Mouse (Mus musculus): Measurements from ENCODE around the gene Jdp2. TPM values are rescaled to one million over a fixed set of nuclear protein-coding genes. Genes with fewer than 3 reads are reported as not detected.

Gene Jdp2
- polyA plus RNA-seq, 1 experiment: 8.2 TPM

DNA sequence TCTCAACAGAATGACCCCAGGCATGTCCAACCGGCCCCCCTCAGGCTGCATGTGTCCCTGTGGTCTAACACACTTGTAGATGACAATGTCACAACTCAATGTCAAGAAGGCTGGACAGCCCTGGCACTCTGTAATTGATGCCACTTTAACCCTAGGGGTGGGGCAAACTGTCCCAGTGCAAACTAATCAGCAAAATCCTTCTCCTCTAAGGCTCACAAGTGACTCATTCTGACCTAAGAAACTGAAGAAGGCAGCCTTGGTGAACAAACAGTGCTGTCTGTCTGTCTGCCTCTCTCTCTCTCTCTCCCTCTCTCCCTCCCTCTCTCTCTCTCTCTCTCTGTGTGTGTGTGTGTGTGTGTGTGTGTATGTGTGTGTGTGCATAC lies 28.7 kb upstream of the Jdp2 start:
- Histone ChIP-seq H3K27ac (ENCODE audit: insufficient read depth, low read depth, low read length) (no peak overlapping the region), H3K27me3 (ENCODE audit: control insufficient read depth, insufficient read depth, low read length) (no peaks in the 10 kb centered on the region), H3K4me3 (ENCODE audit: low read depth, low read length) (no peak overlapping the region), H3K36me3 (ENCODE audit: control insufficient read depth, insufficient read depth, low read length) (no peaks in the 10 kb centered on the region), H3K4me1 (ENCODE audit: control insufficient read depth, insufficient read depth, insufficient read length, low read length) (peaks cover 21% of the 10 kb centered on the region)
- TF ChIP-seq CTCF (IDR thresholded peaks at IDR 0.05; ENCODE audit: extremely low read depth, insufficient read length, insufficient replicate concordance, low read depth, low read length): no peak
- no peak for TF ChIP-seq POLR2A (IDR thresholded peaks at IDR 0.05; ENCODE audit: low read depth, low read length)
- WGBS: 63% methylated on average over 1 of the region's 1 CpGs

DNA sequence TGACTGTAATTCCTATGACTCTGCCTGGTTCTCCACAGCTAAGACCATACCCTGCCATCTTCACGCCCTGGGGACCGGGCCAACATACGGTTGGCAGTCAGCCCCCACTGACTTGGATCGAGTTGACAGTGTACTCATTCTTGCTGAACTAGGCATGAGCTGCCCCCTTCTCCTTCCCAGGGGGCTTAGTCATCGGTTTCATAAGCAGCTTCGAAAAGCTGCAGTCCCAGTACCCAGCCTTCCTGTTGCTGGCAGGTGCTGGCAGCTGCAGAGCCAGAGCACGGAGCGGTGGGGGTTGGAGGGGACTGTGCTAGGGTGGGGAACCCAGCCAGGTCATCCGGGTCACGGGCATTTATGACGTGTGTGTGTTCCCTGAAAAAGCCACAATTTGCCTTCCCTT lies 27.5 kb upstream of the Jdp2 start:
- Histone ChIP-seq H3K36me3 (ENCODE audit: control insufficient read depth, insufficient read depth, low read length) (no peaks in the 10 kb centered on the region), H3K27ac (ENCODE audit: insufficient read depth, low read depth, low read length) (0 out of 2 replicates have a peak overlapping the region, but pooled peaks have one; percentile 21), H3K4me3 (ENCODE audit: low read depth, low read length) (no peak overlapping the region), H3K27me3 (ENCODE audit: control insufficient read depth, insufficient read depth, low read length) (no peaks in the 10 kb centered on the region), H3K4me1 (ENCODE audit: control insufficient read depth, insufficient read depth, insufficient read length, low read length) (peaks cover 21% of the 10 kb centered on the region)
- no peak for TF ChIP-seq POLR2A (IDR thresholded peaks at IDR 0.05; ENCODE audit: low read depth, low read length)
- no peak for TF ChIP-seq CTCF (IDR thresholded peaks at IDR 0.05; ENCODE audit: extremely low read depth, insufficient read length, insufficient replicate concordance, low read depth, low read length)
- WGBS: 61% methylated on average over 11 of the region's 11 CpGs

DNA sequence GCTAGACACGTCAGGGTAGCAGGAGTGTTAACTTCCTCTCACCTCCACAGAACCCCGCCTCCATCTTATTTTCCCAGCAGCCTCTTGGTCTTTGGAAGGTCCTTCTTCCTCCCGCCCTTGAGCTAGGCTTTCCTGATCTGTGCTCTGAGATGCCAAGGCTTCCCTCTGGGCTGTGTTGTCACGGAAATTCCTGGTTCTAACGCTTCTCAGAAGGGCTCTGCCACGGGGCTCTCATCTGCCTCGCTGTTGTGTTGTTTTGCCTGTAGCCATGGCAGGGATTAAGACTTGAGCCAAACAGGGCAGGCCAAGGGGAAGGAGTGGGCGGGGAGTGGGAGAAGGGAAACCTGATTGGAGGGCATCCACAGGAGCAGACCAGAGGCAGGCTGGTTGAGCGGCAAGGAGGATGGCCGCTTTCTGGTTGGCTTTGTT lies 26.8 kb upstream of the Jdp2 start:
- H3K4me3 ChIP-seq (ENCODE audit: low read depth, low read length): no peak overlapping the region
- no peaks in the 10 kb centered on the region for H3K27me3 ChIP-seq (ENCODE audit: control insufficient read depth, insufficient read depth, low read length)
- 44% methylated on average over 10 of the region's 10 CpGs for WGBS
- 0 out of 2 replicates have a peak overlapping the region, but pooled peaks have one; percentile 21 for H3K27ac ChIP-seq (ENCODE audit: insufficient read depth, low read depth, low read length)
- no peaks in the 10 kb centered on the region for H3K36me3 ChIP-seq (ENCODE audit: control insufficient read depth, insufficient read depth, low read length)
- H3K4me1 ChIP-seq (ENCODE audit: control insufficient read depth, insufficient read depth, insufficient read length, low read length): peaks cover 21% of the 10 kb centered on the region
- TF ChIP-seq CTCF (IDR thresholded peaks at IDR 0.05; ENCODE audit: extremely low read depth, insufficient read length, insufficient replicate concordance, low read depth, low read length) (no peak), POLR2A (IDR thresholded peaks at IDR 0.05; ENCODE audit: low read depth, low read length) (no peak)

DNA sequence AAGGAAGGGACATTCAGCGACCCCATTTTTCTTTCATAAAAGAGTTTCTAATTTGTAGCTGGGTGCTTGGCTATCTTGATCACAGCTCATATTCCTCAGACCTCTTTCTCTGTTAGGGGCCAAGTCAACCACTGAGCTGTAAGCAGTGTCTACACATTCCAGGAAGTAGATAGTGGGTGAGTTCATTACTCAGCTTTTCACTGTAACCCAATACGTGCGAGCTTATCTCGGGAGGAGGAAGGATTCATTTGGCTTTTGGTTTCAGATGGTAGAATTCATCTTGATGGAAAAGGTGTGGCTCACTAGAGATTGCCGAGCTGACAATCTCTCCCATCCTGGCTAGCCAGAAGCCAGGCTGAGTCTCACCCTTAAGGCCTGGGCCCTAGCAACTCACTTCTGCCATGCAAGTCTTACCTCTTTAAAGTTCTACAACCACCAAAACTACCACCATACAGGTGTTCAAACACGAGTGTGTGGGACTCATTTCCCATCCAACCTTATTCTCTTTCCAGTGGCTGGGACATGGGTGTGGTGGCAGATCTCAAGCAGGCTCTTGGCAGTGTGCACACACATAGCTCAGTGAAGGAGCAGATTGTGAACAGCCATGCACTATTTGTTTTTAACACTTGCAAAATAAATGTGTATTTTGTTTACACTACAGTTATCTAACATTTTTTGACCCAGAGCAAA lies 23.9 kb upstream of the Jdp2 start:
- Histone ChIP-seq H3K36me3 (ENCODE audit: control insufficient read depth, insufficient read depth, low read length) (no peaks in the 10 kb centered on the region), H3K4me3 (ENCODE audit: low read depth, low read length) (no peak overlapping the region), H3K27ac (ENCODE audit: insufficient read depth, low read depth, low read length) (no peak overlapping the region), H3K4me1 (ENCODE audit: control insufficient read depth, insufficient read depth, insufficient read length, low read length) (peaks cover 14% of the 10 kb centered on the region), H3K27me3 (ENCODE audit: control insufficient read depth, insufficient read depth, low read length) (no peaks in the 10 kb centered on the region)
- WGBS: 33% methylated on average over 6 of the region's 6 CpGs
- TF ChIP-seq POLR2A (IDR thresholded peaks at IDR 0.05; ENCODE audit: low read depth, low read length): no peak
- no peak for TF ChIP-seq CTCF (IDR thresholded peaks at IDR 0.05; ENCODE audit: extremely low read depth, insufficient read length, insufficient replicate concordance, low read depth, low read length)

DNA sequence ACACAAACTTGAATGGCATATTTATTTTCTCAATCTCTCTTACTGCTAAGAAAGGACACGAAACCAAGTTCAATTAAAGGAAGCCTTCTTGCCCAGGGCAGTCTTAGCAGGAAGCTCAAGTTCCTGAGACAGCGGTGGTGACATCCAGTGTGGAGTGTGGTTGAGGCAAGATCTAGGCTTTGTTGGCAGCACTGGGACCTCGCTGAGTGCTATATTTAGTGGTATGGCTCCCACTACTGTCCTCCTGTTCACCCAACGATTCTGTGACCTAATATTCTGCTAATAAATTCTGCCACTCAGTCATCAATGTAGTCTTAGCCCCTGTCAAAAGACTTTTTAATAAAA lies 23.4 kb upstream of the Jdp2 start:
- WGBS: 70% methylated on average over 4 of the region's 4 CpGs
- Histone ChIP-seq H3K4me1 (ENCODE audit: control insufficient read depth, insufficient read depth, insufficient read length, low read length) (peaks cover 13% of the 10 kb centered on the region), H3K27me3 (ENCODE audit: control insufficient read depth, insufficient read depth, low read length) (no peaks in the 10 kb centered on the region), H3K4me3 (ENCODE audit: low read depth, low read length) (no peak overlapping the region), H3K36me3 (ENCODE audit: control insufficient read depth, insufficient read depth, low read length) (no peaks in the 10 kb centered on the region), H3K27ac (ENCODE audit: insufficient read depth, low read depth, low read length) (no peak overlapping the region)
- TF ChIP-seq POLR2A (IDR thresholded peaks at IDR 0.05; ENCODE audit: low read depth, low read length) (no peak), CTCF (IDR thresholded peaks at IDR 0.05; ENCODE audit: extremely low read depth, insufficient read length, insufficient replicate concordance, low read depth, low read length) (no peak)

DNA sequence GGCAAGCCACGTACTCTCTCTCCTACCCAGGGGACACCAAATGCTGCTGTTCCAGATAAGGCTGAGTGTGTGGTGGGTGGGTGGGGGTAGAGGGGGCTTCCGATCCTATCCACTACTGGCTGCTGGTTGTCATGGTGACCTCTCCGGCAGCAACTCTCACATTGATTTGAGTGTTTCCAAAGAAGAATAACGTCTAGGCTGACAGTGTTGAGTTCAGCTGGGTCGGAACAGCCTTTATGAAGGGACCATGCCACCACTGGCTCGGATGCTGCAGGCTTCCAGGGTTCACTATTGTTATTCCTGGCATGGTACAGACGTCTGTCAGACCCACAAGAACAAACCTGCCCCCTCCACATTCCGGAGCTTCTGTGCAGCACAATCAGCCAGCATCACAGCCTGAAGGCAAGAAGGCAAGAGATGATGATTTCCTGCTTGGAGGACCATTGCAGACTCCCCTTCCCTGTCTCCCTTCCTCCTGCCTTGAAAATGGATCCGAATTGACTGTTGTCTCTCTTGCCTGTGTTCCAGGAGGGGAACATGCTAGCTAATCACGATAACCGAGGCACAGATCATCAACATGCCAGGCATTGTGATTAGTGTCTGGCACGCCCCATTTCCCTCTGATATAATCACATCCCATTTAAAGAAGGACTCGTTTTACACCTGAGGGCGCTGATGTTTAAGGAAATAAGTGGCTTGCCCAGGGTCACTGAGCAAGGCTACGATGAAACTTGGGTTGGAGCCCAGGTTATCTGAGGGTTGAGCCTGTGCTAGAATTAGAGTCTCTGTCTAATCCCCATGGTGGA lies 17.4 kb upstream of the Jdp2 start:
- Histone ChIP-seq H3K27ac (ENCODE audit: insufficient read depth, low read depth, low read length) (no peak overlapping the region), H3K27me3 (ENCODE audit: control insufficient read depth, insufficient read depth, low read length) (no peaks in the 10 kb centered on the region), H3K36me3 (ENCODE audit: control insufficient read depth, insufficient read depth, low read length) (no peaks in the 10 kb centered on the region), H3K4me1 (ENCODE audit: control insufficient read depth, insufficient read depth, insufficient read length, low read length) (peaks cover under 1% of the 10 kb centered on the region; the same call in 1 of the 2 replicates), H3K4me3 (ENCODE audit: low read depth, low read length) (no peak overlapping the region)
- TF ChIP-seq CTCF (IDR thresholded peaks at IDR 0.05; ENCODE audit: extremely low read depth, insufficient read length, insufficient replicate concordance, low read depth, low read length) (no peak), POLR2A (IDR thresholded peaks at IDR 0.05; ENCODE audit: low read depth, low read length) (no peak)
- WGBS: 39% methylated on average over 15 of the region's 15 CpGs

DNA sequence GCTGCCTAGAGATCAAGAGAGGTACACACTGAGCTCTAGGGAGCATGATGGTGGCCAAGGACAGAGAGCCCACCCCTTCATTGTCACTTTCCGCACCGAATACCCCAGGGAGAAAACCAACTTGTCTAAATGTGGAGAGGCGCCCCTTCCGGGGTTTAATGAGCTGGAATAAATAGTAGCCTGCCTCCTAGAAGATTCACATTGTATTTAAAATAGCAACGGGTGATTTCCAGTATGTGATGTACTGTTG lies 16.8 kb upstream of the Jdp2 start:
- WGBS: 97% methylated on average over 5 of the region's 5 CpGs
- Histone ChIP-seq H3K27ac (ENCODE audit: insufficient read depth, low read depth, low read length) (no peak overlapping the region), H3K4me1 (ENCODE audit: control insufficient read depth, insufficient read depth, insufficient read length, low read length) (peaks cover 4% of the 10 kb centered on the region; the same call in 1 of the 2 replicates), H3K4me3 (ENCODE audit: low read depth, low read length) (no peak overlapping the region), H3K36me3 (ENCODE audit: control insufficient read depth, insufficient read depth, low read length) (no peaks in the 10 kb centered on the region), H3K27me3 (ENCODE audit: control insufficient read depth, insufficient read depth, low read length) (no peaks in the 10 kb centered on the region)
- no peak for TF ChIP-seq CTCF (IDR thresholded peaks at IDR 0.05; ENCODE audit: extremely low read depth, insufficient read length, insufficient replicate concordance, low read depth, low read length)
- no peak for TF ChIP-seq POLR2A (IDR thresholded peaks at IDR 0.05; ENCODE audit: low read depth, low read length)

Data from small intestine, adult 2 months (tissue).